Mouse (Mus musculus) gonadal fat pad, adult 2 months (tissue): ENCODE data around the gene Rpl18a. TPM values are rescaled to one million over a fixed set of nuclear protein-coding genes. Genes with fewer than 3 reads are reported as not detected.

Experiments used
- DNase-seq: peaks from one replicate; pipeline ENCODE4 v3.0.0-alpha.2; 2012; ENCODE audit warnings: low read depth
- polyA plus RNA-seq: library from polyadenylated mRNA; depleted of rRNA; stranded (reverse); fragments of >200 nt; gene quantifications from 2 replicates; pipeline ENCODE4 v1.2.3, GENCODE M21; 2012

The Rpl18a gene
- polyA plus RNA-seq, 1 experiment: 3,579 TPM

DNA sequence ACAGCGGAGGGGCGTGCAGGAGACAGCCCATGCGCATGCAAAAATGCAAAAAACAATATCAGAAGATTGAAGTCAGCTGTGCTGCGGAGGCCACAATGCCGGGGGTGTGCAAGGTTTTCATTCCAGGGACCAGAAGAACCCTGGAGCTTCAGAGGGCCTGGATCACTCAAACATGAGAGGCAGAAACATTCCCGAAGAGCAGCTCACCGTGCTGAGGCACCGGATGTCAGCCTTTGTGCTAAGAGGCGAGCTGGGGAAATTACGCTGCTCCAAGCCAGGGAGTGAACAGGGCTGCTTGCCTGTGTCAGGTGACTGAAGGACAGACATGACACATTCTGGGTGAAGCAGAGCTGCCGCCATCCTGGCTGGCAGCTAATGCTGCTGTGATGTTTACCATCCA is 16.7 kb downstream of the Rpl18a start:
- DNase-seq: no peak

DNA sequence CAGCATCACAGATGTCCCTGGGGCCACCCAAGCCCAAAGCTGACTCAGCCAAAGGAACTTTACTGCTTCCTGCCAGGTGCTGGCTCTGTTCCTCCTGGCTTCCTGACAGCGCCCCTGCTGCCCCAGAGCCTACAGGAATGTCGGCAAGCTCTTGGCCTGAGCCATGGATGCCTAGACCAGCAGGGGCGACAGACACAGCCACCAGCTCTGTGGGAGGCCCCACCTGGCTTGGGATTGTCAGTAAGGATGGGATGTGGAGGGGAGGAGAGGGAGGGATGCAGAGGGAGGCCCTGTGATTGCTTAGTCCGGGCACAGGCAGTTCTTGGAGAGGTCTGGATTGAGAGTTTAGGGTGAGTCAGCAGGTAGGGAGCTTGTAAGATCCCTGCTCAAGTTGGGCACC is 17.1 kb downstream of the Rpl18a start:
- no peak for DNase-seq

DNA sequence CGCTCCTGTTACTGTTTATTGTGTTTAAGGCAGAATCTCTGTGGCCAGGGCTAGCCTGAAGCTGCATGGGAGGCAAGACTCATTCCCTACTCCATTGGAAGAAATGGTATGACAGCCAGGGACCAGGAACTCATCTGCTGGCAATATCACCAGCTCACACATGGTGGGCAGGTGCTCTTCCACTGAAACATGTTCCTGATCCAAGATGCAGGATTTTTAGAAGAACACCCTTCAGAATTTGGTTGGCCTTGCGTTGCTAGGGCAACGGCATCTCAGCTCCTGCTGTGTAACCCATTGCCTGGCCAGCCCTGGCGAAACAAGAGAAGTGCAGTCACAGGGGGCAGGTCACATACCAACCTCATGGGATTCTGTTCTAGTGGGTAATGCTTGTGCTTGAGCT is 17.7 kb downstream of the Rpl18a start:
- DNase-seq: no peak

DNA sequence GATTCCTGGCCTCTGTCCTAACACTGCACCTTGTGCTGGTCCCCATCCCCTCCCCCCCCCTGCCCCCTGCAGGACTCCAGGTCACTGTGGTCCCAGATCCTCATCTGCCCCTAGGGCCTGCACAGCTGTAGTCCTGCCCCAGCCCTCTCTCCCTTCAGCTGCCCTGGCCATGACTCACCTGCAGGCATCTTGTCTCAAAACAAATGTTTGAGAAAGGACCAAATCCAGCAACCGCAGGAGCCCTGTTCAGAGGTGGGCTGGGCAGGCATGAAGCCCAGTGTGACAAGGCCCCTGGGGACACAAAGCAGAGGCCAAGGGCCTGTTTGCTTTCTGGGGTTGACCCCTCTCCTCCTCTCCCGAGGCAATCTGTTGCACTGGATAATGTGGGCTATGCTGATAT is 19.0 kb downstream of the Rpl18a start:
- DNase-seq: no peak

DNA sequence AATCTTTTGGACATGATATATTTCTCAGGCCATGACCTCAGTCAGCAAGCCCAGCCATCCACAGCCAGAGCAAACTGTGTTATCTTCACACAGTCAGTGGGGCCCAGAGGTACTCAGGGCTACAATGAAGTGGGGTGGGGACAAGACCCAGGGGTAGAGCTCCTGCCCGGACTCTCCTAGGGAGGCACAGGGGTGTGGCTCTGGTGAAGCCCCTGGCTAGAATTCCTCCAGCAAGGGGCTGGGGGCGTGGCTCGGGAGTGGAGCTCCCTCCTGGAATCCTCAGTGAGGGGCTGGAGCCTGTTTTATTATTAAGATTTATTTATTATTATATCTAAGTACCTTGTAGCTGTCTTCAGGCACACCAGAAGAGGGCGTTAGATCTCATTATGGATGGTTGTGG is 20.8 kb downstream of the Rpl18a start:
- no peak for DNase-seq

DNA sequence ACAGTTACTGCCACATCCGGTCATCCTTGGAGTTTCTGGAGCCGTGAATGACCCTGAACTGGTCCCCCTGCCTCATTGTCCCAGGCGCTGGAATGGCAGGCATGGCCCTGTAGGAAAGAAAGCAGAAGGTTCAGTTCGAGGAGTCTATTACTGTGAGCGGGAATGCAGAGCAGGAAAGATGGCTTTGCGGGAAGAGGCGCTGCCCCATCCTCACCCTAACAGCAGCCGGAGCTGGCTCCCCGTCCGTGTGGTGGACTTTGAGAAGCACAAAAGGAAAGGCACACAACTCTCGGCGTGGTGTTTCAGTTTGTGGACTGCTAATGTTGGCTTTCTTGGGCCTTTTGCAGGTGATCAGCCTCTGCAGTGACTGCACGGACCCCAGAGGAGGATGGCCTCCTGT is 22.8 kb downstream of the Rpl18a start:
- DNase-seq: no peak

DNA sequence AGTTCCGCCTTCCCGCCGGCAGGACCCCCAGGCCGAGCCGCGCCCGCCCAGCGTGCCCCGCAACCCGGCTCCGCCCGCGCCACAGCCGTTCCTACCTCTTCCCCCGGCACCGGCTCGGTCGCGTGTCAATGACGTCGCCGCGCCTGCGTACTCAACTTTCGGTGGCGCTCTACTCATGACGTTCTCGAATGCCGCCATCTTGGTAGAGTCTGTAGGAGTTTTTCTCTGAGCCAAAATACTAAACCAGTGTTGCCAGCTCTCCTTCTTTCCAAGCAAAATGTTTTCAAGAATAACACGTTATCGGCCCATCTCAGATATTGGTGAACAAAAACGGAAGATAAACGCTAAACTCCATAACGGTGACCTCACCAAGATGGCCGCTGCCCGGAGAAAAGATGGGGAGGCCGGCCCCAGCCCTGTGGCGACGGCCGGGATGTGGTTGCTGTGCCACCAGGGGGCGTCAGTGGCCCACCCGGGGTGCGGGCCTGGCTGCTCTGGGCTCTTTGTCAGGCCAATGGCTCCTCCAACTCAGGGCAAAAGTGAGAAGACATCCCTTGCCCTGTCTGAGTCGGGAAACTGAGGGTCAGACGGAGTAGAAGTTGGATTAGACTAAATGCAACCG is 23.7 kb downstream of the Rpl18a start, which contains the start of gene Ccdc124:
Ccdc124 (minus strand) TSS at position 572 of the 622 bp plus-strand sequence.
- DNase-seq: no peak

DNA sequence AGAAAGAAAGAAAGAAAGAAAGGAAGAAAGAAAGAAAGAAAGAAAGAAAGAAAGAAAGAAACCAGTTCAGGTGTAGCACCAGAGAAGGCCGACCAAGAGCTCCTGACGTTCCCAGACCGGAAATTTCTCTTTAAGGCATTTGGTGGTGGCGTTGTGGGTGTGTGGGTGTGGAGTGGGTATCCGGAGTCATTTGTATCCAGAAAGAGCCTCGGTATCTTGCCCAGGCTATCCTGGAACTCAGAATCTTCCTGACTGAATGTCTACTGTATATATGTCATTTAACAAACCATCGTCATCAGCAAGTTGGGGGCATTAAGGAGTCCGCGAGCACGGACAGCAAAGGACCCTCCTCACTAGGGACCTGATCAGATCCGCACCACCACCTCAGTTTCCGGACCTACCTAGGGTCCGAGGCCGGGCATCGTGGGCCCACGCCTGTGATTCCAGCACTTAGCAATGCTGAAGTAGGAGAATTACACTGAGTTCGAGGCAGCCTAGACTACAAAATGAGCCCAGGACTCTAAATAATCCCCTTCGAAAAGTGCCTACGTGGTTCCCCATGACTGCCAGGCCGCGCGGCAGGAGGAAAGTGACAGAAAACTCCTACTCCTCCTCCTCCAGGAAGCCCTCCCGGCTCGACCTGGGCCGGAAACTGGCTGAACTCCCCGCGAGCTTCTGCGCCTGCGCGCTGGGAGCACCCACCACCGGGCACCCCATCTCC is 24.4 kb downstream of the Rpl18a start:
- DNase-seq: no peak

DNA sequence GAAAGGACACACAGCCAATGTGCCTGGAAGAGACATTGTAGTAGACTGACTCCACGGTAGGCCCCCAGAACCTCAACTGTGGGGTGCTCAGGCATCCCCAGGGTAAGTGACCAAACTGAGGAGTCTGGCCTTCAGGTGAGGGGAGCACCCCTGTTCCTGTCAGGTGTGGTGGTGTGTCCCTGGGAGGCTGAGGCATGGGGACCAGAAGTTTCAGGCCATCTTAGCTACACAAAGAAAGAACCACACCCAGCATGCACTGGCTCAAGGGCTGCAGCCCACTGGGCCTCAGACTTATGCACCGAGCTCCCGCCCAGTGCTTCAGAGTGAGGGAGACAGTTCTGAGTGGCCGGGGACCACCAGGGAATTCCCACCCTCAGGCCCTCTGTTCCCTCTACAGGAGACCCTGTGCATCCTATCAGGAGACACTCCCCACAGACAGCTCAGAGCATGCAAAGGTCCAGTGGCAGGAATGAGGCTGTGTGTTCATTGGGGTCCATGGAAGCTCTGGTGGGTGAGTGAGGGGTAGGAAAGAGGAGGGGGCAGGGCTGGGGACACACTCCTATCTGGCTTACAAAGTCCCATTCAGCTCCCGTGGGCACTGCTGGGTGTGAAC is 25.9 kb downstream of the Rpl18a start:
- no peak for DNase-seq

DNA sequence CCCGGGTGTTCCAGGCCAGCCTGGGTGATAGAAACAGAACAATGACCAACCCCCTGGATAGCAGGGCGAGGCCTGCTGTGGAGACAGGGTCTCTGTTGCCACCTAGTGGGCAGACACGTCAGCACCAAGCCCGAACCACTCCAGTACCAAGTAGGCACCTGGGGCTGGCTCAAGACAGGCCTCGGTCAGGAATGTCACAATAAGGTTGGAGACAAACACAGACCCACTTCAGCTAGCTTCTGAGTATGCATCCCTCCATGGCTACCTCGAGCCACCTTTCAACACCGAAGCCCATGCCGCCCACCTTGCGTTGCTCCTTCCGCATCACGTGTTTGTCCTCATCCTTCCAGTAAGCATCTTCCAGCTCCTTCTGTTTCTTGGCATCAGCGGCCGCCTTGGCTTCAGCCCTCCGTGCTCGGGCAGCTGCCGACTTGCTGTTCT is 27.6 kb downstream of the Rpl18a start:
- no peak for DNase-seq

DNA sequence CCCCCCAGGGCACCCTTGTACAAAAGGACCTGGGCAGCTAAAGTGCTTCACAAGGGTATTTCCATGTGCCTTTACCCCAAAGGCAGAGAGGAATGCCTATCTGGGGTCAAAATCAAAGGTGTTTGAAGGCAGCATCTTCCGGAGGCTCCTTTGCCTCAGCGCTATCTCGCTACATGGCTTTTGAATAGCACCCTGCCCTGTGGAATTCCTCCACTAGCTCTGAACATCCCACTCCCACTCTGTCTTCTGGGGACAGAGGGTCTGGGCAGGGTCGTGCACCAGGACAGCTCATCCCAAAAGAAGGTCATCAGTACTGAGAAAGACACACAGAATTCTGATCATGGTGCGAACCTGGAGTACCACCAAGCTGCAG is 28.0 kb downstream of the Rpl18a start:
- no peak for DNase-seq

DNA sequence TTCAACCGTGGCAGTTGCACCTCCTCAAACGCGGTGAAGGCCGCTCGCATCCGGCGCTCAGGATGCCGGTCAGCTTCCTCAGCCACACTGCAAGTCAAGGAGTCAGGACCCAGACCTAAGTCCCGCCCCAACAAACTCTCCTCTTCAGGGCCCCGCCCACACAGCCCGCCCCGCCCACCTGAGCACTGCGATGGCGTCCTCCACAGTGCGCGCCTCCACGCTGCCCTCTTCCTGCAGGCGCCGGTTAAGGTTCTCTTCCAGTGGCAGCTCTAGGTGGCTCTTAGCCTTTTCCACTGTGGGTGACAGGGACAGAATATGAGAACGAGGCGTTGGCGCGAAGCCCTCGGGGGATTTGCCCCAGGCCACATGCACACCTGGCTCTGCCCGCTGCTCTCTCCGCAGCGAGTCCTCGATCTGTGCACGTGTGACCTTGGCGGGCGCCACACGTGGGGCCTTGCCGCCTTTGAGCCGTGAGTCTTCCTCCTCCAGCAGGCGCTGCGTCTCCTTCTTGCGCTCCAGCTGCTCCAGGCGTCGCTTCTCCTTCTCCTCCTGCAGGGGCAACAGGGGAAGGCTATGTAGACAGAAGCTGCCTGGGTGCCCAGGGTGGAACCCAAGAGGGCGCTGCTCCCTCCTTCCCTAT is 28.5 kb downstream of the Rpl18a start:
- no peak for DNase-seq

DNA sequence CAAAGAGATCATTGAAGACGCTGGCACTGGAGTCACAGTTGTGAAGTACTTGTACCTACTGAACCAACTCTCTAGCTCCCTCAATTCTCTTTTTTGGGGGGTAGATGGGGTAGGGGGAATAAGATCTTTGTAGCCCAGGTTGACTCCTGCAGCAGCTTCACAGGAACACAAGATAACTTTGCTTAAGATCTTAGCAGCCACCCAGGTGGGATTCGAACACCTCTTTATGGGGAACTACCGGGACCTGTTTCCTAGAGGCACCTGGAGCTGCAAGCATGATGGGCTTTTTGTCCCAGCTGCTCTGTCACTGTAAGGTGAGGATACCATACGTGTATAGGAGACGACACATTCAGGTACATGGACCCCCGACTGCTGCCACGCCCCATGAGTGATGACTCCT is 30.6 kb downstream of the Rpl18a start:
- no peak for DNase-seq

DNA sequence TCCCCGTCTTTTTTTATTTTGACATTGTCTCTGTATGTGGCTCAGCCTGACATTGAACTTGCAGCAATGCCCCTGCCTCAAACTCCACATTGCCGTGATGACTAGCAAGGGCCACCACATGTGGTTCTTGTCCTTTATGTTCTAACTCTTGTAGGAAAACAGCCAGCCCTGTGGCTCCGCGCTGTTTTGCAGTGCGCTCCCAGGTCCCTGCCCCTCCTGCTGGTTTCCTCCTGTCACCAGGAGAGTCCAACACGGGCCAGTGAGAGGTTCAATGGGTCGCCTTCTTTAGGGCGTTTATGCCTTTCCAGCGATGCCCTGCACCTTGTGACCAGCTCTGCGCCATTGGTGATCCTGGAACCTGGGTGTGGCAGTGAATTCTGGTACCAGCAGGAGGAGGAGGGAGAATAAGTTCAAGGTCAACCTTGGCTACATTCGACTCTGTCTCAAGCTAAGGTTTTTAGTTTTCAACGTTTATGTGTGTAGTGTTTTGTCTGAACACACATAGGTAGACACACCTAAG is 31.2 kb downstream of the Rpl18a start:
- DNase-seq: no peak

DNA sequence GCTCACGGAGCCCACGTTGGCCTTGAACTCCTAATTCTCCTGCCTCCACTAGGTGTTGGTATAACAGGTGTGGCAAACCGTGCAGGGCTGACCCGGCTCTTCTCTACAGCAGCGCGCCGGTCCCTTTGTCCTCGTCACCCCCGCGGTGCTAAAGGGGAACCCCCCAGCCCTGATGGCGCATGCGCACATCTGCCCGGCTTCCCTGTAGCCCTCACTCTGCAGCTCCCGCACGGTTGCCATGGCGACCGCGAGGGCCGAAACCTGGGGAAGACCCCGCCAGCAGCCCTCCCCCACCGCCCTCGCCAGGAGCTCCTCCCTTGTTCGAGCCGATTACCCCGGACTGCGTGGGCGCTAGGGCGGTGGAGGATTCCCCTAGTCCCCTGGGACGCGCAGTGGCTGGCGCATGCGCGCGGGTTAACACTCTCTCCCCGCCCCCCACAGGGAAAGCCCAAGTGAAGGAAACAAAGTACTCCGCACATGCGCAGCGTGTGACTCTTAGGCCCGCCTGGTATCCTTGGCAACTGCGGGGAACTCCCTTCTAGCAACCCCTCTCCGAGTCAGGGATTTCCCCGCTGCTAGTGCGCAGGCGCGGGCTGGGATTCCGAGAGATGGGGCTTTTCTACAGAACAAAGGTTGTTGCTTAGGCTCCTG is 31.7 kb downstream of the Rpl18a start:
- DNase-seq: peak; percentile 74

DNA sequence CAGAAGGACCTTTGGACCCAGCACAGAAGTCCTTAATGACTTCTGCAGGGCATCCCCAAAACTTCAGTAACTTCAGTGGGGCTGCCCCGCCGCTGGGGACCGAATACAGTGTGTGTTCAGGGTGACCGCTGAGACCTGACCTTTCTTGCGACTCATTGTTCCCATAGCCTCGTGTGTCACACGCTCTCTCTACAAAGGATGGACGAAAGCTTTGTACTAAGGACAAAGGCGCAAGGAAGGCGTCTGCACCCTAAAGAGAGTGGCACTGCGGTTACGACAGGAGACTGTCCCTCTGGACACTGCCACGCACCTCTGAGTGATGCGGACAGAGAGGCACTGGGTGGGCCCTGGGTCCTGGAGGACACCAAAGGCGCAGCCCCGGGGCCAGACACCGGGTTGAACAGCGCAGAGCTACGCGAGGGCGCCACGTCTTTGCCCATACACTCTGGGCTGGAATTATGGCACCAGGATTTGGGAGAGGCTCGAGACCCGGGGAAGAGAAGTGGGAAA is 32.4 kb downstream of the Rpl18a start:
- DNase-seq: no peak

DNA sequence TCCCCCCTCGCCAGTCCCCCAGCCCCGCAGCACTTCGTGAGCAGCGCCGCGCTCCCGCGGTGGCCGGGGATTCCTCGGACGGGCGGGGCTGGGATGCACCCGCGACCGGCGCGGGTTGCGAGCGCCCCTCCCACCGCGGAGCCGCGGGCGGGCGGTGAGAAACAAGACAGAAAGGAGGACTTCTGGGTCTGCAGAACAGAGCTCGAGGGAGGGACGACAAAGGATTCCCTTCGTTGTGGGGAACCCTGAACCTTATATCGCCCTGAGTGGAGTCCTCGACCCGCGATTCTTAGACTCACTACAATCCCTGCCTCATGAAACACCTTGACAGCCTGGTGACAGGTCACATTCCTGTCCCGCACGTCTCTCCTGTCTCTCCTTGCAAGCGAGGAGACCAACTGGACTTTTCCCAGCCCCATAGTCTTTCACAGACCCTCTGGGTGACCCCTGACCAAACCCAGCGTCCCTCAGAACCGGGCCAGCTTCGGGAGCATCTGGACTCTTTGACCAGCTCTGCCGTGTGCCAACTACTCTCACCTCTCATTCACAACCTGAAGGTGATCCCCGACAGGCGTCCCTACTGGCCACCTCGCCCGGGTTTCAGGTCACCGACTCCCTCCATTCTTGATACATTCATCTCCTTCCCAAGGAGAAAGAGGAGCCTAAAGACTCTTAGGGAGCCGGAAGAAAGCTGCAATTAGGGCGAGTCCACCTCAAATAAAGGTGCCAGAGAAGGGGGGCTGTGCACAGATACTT is 33.1 kb downstream of the Rpl18a start:
- no peak for DNase-seq

DNA sequence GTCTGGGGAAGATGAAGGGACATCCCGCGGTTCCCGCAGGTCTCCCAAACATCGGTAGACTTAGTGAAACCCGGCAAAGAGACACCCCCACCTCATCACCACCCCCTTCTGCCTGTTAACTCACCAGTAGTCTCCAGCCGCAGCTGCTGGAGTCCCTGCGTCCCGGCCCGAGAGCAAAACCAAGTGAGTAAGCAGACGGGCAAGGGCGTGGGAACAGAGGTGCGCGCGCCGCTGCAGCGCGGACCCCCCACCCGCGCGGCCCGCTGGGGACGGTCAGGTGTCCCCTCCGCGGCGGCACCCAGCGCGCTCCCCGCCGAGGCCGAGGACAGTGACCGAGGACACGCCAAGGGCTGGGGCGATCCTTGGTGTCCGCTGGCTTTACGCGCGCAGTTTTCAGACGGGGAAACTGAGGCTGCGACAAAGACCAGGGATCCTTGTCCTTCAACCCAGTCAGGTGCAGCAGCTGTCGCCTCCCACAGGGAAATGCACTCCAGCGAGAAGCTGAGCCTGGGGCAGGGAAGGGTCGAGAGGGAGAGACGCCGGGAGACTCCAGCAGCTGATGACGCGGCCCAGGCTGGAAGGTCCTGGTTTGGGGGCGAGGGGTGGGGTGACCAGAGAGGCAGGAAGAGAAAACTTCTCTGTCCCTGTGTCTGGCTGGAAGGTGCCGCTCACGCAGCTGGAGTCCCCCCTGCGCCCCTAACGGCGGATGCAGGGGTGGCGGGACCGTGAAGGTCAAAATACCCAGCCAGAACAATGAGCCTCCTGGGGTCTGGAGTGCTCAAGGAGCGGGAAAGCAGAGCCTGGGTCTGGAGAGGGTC is 34.2 kb downstream of the Rpl18a start, which contains the start of gene Kcnn1:
Kcnn1 (minus strand) TSS at position 435 of the 818 bp plus-strand sequence.
- DNase-seq: no peak

DNA sequence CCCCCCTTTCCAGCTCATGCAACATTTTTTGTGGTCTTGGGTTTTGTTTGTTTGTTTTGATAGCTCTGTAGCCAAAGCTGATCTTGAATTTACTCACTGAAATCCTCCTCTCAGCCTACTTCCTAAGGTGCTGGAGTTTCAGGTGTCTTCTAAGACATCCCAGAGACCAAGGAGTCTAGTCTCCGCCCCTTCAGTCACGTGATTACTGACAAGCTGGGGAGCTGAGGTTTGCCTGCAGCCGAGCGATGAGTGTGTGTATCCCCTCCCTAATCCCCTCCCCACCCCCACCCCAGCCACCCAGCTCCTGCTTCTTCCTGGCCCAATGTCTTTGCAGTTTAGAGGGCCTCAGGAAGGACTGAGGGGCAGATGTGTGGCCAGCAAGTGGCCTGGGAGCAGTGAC is 39.7 kb downstream of the Rpl18a start:
- no peak for DNase-seq
